Mouse (Mus musculus) liver, adult 2 months (tissue): Measurements from ENCODE around the gene Atp6v1c2. TPM values are rescaled to one million over a fixed set of nuclear protein-coding genes. Genes with fewer than 3 reads are reported as not detected.

ENCODE experiments used
- DNase-seq: peaks from one replicate; pipeline ENCODE4 v3.0.0-alpha.2; 2011; ENCODE audit warnings: low read depth, low spot score; ENCODE audit errors: extremely low read depth
- H3K27ac ChIP-seq: fragments of 200-500 bp; replicated peaks from 2 replicates; pipeline ENCODE4 v1.5.1; 2012; ENCODE audit warnings: low read depth, mild to moderate bottlenecking, control low read depth, inconsistent platforms, low read length; ENCODE audit not compliant: insufficient read depth
- H3K27me3 ChIP-seq: fragments of 200-500 bp; 2 replicates; pipeline ENCODE4 v1.6.1; 2012; ENCODE audit warnings: mild to moderate bottlenecking, moderate library complexity, low read length, inconsistent platforms; ENCODE audit not compliant: control insufficient read depth, insufficient read depth
- H3K36me3 ChIP-seq: fragments of 200-500 bp; 2 replicates; pipeline ENCODE4 v1.6.1; 2012; ENCODE audit warnings: low read length, inconsistent platforms; ENCODE audit not compliant: control insufficient read depth, insufficient read depth
- H3K4me1 ChIP-seq: fragments of 200-500 bp; 2 replicates; pipeline ENCODE4 v1.6.1; 2011; ENCODE audit warnings: low read length; ENCODE audit not compliant: control insufficient read depth, insufficient read depth
- H3K4me3 ChIP-seq: fragments of 200-500 bp; 2 replicates; pipeline ENCODE4 v1.5.1; 2011; ENCODE audit warnings: low read depth, mild to moderate bottlenecking, control low read depth, low read length, moderate library complexity; ENCODE audit not compliant: insufficient read depth
- H3K79me2 ChIP-seq: fragments of 200-500 bp; 2 replicates; pipeline ENCODE4 v1.6.1; 2012; ENCODE audit warnings: inconsistent platforms, mild to moderate bottlenecking, low read length, moderate library complexity; ENCODE audit not compliant: control insufficient read depth, insufficient read depth
- H3K9ac ChIP-seq: fragments of 200-500 bp; 2 replicates; pipeline ENCODE4 v1.6.1; 2012; ENCODE audit warnings: low read depth, mild to moderate bottlenecking, control low read depth, inconsistent platforms, low read length
- CTCF ChIP-seq: fragments of 200-500 bp; IDR thresholded peaks from 2 replicates; pipeline ENCODE4 v1.5.1; 2011; ENCODE audit warnings: low read depth, low read length, control low read depth
- POLR2A ChIP-seq: fragments of 200-500 bp; IDR thresholded peaks from 2 replicates; pipeline ENCODE4 v1.6.1; 2011; ENCODE audit warnings: low read length, control low read depth; ENCODE audit not compliant: insufficient read depth; ENCODE audit errors: extremely low read depth
- WGBS: fragments of 180-500 bp; shearing (Covaris S2); methylation state at CpG from one replicate; pipeline ENCODE4 v1.1.7; 2018; 5-methylcytosine and 5-hydroxymethylcytosine counted together
- polyA plus RNA-seq: library from polyadenylated mRNA; depleted of rRNA; stranded (reverse); fragments of >200 nt; gene quantifications from 2 replicates; pipeline ENCODE4 v1.2.3, GENCODE M21; 2012
- total RNA-seq: library from RNA; depleted of rRNA; stranded (reverse); fragments of >200 nt; gene quantifications from 2 replicates; pipeline ENCODE4 v1.2.3, GENCODE M21; 2014

Atp6v1c2 gene
- total and polyA plus RNA-seq, 2 experiments: not detected

GRCm38 (mm10) chr12:17318453-17318852 lies 10.7 kb downstream of the Atp6v1c2 start:
- Histone ChIP-seq H3K4me1 (no peaks in the 10 kb centered on the region), H3K27ac (no peak overlapping the region), H3K9ac (no peak overlapping the region), H3K27me3 (no peaks in the 10 kb centered on the region), H3K79me2 (no peaks in the 10 kb centered on the region), H3K4me3 (no peak overlapping the region), H3K36me3 (no peaks in the 10 kb centered on the region)
- 84% methylated on average over 3 of the region's 3 CpGs for WGBS
- no peak for DNase-seq
- no peak for TF ChIP-seq POLR2A
- TF ChIP-seq CTCF: no peak

DNA sequence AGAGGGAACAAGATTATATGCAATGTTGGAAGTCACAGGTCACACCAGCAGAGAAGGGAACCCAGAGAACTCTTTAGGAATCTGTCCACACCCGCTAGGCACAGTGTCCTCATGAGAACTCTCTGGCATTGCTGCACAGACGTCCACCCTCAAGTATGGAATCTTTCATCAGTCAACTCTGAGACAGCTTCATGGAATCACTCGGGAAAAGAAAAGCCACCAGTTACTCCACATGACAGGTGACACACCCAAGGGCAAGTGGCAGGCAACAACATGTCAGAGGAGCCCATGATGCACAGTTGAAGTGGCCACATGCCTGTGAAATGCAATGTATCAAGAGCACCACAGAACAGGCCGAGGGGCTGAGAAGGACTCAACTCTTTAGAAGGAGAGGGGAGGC lies 11.2 kb downstream of the Atp6v1c2 start:
- TF ChIP-seq POLR2A: no peak
- no peak for TF ChIP-seq CTCF
- no peak for DNase-seq
- H3K36me3 ChIP-seq: no peaks in the 10 kb centered on the region
- H3K27ac ChIP-seq: no peak overlapping the region
- no peak overlapping the region for H3K9ac ChIP-seq
- no peaks in the 10 kb centered on the region for H3K4me1 ChIP-seq
- H3K4me3 ChIP-seq: no peak overlapping the region
- H3K79me2 ChIP-seq: no peaks in the 10 kb centered on the region
- H3K27me3 ChIP-seq: no peaks in the 10 kb centered on the region
- WGBS: 76% methylated on average over 4 of the region's 4 CpGs

DNA sequence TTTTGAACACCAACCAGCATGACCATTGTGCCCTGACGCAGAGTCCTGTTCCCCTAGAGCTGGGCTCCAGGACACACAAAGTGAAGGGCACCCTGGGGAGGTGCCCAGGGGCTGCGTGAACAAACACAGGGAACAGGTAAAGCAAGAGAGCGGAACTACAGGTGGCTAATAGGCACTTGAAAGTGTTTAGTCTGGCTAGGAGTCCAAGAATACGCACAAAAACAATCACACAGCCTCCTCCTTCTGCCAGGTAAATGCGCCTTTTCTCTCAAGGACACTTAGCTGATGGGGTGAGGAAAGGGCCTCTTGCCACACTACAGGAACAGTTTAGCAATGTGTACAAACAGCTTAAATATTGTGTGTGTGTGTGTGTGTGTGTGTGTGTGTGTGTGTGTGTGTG lies 13.1 kb downstream of the Atp6v1c2 start:
- no peaks in the 10 kb centered on the region for H3K27me3 ChIP-seq
- DNase-seq: no peak
- no peaks in the 10 kb centered on the region for H3K36me3 ChIP-seq
- 94% methylated on average over 5 of the region's 5 CpGs for WGBS
- H3K4me1 ChIP-seq: no peaks in the 10 kb centered on the region
- no peak overlapping the region for H3K9ac ChIP-seq
- H3K4me3 ChIP-seq: no peak overlapping the region
- TF ChIP-seq CTCF: no peak
- no peak for TF ChIP-seq POLR2A
- no peaks in the 10 kb centered on the region for H3K79me2 ChIP-seq
- no peak overlapping the region for H3K27ac ChIP-seq

DNA sequence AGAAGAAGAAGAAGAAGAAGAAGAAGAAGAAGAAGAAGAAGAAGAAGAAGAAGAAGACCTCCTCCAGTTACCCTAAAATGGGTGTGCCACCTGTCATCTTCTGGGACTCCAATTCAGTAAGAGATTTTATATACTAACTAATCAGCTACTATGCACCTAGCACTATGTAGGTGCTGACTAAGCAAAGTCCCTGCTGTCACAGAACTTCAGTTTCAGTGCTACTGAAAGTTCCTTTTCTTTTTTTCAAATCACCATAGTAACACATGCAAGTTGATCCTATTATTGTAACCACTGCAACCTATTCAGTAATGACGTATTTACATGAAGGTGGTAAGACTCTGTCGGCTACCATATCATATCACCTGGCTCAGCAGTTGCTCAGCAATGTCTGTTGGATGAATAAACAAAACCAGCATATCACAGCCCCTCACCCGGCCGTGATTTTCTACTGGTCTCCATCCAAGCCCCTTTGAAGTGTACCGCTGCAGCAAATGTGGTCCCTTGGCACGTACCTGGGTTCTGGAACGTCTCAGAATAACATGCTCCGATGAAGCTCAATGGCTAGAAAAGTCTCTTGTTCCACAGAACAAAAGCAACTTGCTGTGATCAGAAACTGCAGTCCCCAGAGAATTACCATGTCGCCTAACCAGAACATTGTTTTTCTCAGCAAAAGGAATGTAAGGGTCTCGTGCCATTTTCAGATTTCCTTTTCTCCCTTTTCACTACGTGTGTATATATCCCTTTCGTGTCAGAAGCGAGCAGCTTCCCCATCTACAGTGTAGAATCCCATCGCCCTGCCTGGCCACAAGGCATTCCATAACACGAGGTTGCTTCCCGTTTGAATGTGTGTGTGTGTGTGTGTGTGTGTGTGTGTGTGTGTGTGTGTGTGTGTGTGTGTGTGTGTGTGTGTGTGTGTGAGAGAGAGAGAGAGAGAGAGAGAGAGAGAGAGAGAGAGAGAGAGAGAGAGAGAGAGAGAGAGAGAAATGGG lies 18.0 kb downstream of the Atp6v1c2 start:
- Histone ChIP-seq H3K27ac (no peak overlapping the region), H3K79me2 (no peaks in the 10 kb centered on the region), H3K27me3 (no peaks in the 10 kb centered on the region), H3K4me3 (no peak overlapping the region), H3K4me1 (no peaks in the 10 kb centered on the region), H3K36me3 (no peaks in the 10 kb centered on the region), H3K9ac (no peak overlapping the region)
- 69% methylated on average over 16 of the region's 16 CpGs for WGBS
- no peak for TF ChIP-seq POLR2A
- DNase-seq: no peak

DNA sequence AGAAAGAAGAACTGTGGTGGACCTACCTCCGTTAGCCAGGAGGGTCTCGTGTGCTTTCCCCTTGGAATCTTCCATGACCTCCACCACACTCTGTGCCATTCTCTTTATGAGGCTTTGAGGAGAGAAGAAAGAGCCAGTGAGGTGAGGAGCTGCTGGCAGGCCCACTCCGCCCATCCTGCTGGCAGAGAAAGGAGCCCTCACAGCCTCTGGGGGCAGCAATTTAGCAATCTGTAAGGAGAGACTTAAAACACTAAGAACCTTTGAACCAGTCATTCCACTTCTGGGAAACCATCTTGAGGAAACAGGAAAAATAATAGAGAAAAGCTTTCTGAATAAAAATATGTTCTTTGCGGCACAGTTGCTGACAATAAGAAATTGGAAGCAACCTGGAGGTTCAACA lies 20.9 kb downstream of the Atp6v1c2 start:
- no peaks in the 10 kb centered on the region for H3K36me3 ChIP-seq
- 67% methylated on average over 4 of the region's 4 CpGs for WGBS
- H3K27ac ChIP-seq: no peak overlapping the region
- TF ChIP-seq CTCF: no peak
- no peak for TF ChIP-seq POLR2A
- no peak for DNase-seq
- H3K4me1 ChIP-seq: no peaks in the 10 kb centered on the region
- no peaks in the 10 kb centered on the region for H3K27me3 ChIP-seq
- H3K79me2 ChIP-seq: no peaks in the 10 kb centered on the region
- no peak overlapping the region for H3K9ac ChIP-seq
- no peak overlapping the region for H3K4me3 ChIP-seq

GRCm38 (mm10) chr12:17305445-17305844 lies 23.7 kb downstream of the Atp6v1c2 start:
- 76% methylated on average over 7 of the region's 7 CpGs for WGBS
- DNase-seq: no peak
- no peaks in the 10 kb centered on the region for H3K27me3 ChIP-seq

More at GRCm38 (mm10) chr12:17305445-17305844, 23.7 kb downstream of the Atp6v1c2 start:
- H3K79me2 ChIP-seq: no peaks in the 10 kb centered on the region
- no peak overlapping the region for H3K9ac ChIP-seq
- no peaks in the 10 kb centered on the region for H3K36me3 ChIP-seq
- no peak overlapping the region for H3K27ac ChIP-seq
- no peak overlapping the region for H3K4me3 ChIP-seq
- TF ChIP-seq CTCF: no peak
- no peak for TF ChIP-seq POLR2A
- H3K4me1 ChIP-seq: no peaks in the 10 kb centered on the region
